Mouse (Mus musculus) v-Abl transformed pro-B cells (cell line): ENCODE results near the gene Prmt3.

ENCODE experiments used
- in situ Hi-C, 2 experiments: fragments of 400-800 bp; cut with MboI; formaldehyde crosslinking; loops; one replicate each; pipeline ENCODE4 v1.15.1; 2025; ENCODE audit not compliant: unreplicated experiment in 2 of 2

Gene Prmt3

DNA sequence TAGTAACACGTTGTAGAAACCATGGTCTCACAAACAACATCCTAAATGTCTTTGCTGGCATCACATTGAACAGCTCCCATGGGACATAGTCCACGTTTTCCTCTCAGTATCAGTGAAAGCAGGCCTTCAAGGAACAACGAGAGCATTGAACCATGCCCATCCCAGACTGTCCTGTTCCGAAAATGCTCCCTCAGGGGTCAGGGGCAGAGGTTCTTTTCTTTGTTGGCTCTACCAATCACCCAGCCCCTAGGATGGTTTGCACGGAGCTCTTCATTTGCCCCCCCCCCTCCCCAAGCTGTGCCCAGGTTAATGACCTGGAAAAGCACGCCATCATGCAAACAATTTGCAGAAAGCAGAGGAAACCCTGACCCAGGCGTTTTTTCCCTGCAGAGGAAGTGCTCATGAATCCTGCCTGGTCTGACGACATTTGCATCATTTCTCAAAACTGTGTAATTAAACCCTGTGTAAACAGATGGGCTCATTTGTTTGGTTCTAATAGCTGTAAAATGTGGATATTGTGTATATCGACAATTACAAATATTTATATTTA is 123.9 kb downstream of the Prmt3 start:
- in situ Hi-C loops: loop anchor here in 1 of 2 experiments (25.0 kb wide), 1 partner anchor 765 kb away; no protein-coding TSS in a partner anchor

DNA sequence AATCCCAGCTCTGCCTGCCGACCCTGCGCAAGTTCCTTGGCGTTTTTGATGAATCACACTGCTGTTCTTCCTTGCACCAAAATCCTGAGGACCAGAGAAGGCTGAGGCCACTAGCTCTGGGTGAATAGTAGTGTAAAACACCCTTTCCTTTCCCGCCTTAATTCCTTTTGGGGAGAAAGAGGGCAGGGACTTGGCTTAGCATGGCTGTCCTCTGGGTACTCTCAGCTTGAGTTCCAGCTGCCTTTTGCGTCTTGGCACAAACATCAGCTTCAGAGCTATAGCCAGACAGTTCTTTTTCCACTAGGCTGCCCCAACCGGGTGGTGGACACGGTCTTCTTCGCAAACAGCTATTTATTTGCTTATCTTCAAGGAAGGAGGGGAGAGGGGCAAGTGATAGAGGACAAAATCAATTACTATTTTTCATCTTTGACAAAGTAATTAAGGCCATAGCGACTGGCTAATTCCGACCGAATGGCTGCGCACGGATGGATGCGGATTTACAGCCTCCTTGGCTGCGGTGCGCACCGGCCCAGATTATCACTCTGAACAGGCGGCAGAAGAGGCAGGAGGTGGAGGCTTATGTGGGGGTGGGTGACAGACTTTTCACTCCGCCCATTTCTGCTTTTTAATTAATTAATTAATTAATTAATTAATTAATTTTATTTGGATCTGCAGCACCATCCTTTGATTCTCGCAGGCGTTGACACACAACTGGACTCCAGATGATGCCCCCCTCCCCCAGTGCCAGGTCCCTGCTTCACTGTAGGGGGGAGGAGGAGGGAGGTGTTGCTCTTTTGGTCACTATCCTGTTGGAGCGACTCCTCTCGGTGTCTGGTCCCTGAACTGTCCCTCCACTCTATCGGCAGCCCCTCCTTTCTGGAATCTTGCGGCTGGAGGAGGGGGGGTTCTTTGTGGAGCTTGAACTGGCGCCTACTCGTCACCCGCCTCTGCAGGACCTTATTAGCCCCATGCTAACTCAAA is 129.3 kb downstream of the Prmt3 start:
- in situ Hi-C loops: loop anchor here in 1 of 2 experiments (25.0 kb wide), 1 partner anchor 770 kb away; no protein-coding TSS in a partner anchor
